Mouse (Mus musculus) cortical plate, adult 2 months (tissue): ENCODE data around the gene Nrxn2.

Source experiments
- CTCF ChIP-seq: fragments of 200-500 bp; IDR thresholded peaks from 2 replicates; pipeline ENCODE4 v1.5.1; 2011; ENCODE audit warnings: mild to moderate bottlenecking, control low read depth, low read length; ENCODE audit not compliant: insufficient read depth; ENCODE audit errors: extremely low read depth
- POLR2A ChIP-seq: fragments of 200-500 bp; IDR thresholded peaks from 2 replicates; pipeline ENCODE4 v1.6.1; 2011; ENCODE audit warnings: mild to moderate bottlenecking, low read length, control low read depth; ENCODE audit not compliant: insufficient read depth; ENCODE audit errors: extremely low read depth

DNA sequence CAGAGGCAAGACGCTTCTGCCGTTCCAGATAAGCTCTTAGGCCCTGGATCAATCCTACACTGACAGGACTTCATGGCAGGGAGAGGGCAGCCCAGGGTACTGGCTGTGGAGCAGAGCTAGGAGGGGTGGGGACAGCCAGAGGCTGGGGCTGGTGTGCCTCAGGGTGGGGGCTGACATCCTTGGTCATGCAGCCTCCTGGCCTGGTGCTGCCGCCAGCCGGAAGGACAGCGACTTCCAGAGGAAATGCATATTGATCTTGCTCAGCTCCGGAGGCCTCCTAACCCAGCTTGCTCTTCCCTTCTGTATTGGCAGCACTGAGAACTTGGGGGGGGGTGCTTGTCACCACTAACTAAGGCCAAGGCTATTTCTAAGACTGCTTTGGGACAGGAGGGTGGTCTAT, 3.1 kb upstream of the Nrxn2 start:
- TF ChIP-seq POLR2A (no peak), CTCF (no peak)
